Mouse (Mus musculus) heart, postnatal 0 days (tissue): ENCODE data around the gene Tnfrsf12a.

ENCODE experiments used
- CTCF ChIP-seq: IDR thresholded peaks from 2 replicates; pipeline ENCODE4 v1.5.1; 2016; ENCODE audit warnings: antibody characterized with exemption, control low read depth, low read depth
- EP300 ChIP-seq: IDR thresholded peaks from 2 replicates; pipeline ENCODE4 v1.6.1; 2016; ENCODE audit warnings: antibody characterized with exemption, low read depth

DNA sequence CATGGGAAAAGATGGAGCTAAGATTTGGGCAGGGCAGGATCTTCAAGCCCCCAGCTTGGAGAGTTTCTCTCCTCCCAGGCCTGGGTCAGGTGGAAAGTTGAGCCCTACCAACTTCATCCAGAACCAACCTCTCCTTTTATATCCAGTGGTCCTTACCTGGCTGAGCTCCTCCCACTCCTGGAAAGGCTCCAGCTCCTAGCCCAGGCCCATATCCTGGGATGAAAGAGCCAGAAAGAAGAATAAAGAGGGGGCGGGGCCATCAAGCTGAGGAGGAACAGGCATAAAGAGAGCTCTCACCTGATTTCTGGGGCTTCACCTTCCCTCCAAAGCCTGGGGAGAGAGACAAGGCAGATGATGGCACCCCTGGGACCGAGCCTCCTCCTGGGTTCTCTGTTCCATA is 39.7 kb upstream of the Tnfrsf12a start:
- TF ChIP-seq CTCF (no peak), EP300 (no peak)
